Mouse (Mus musculus) heart, embryonic 16.5 days (tissue): ENCODE measurements at regions not wholly inside any gene's neighbourhood (a gene's known extent, or its start where the extent isn't known, plus 50 kb on each side); places are given as distances from the start of the nearest gene placed in this dataset.

Experiments
- ATAC-seq: fragments of 200-750 bp; cut with Nextera tagmentation; replicated peaks from 2 replicates; pipeline ENCODE4 v1.8.0; 2017; ENCODE audit warnings: moderate number of reproducible peaks; ENCODE audit not compliant: insufficient read depth, low FRiP score; ENCODE audit errors: extremely low read depth
- H3K27ac ChIP-seq: fragments of 300-500 bp; sonication (generic); 2 replicates; pipeline ENCODE4 v1.5.1; 2014; ENCODE audit warnings: mild to moderate bottlenecking, low read length, control low read depth, moderate library complexity
- H3K27me3 ChIP-seq: fragments of 300-500 bp; sonication (generic); 2 replicates; pipeline ENCODE4 v1.6.1; 2014; ENCODE audit warnings: low read length, mixed read lengths; ENCODE audit not compliant: control insufficient read depth, insufficient read depth
- H3K36me3 ChIP-seq: fragments of 300-500 bp; sonication (generic); 2 replicates; pipeline ENCODE4 v1.6.1; 2014; ENCODE audit not compliant: control insufficient read depth, insufficient read depth
- H3K4me1 ChIP-seq: fragments of 300-500 bp; sonication (generic); 2 replicates; pipeline ENCODE4 v1.6.1; 2014; ENCODE audit warnings: low read length, mixed read lengths; ENCODE audit not compliant: control insufficient read depth, insufficient read depth
- H3K4me2 ChIP-seq: fragments of 300-500 bp; sonication (generic); 2 replicates; pipeline ENCODE4 v1.6.1; 2014; ENCODE audit warnings: low read depth, mild to moderate bottlenecking, control low read depth, low read length
- H3K4me3 ChIP-seq: fragments of 300-500 bp; sonication (generic); 2 replicates; pipeline ENCODE4 v1.5.1; 2014; ENCODE audit warnings: mild to moderate bottlenecking, control low read depth, low read length
- H3K9ac ChIP-seq: fragments of 300-500 bp; sonication (generic); 2 replicates; pipeline ENCODE4 v1.6.1; 2014; ENCODE audit warnings: low read length, control low read depth
- H3K9me3 ChIP-seq: fragments of 300-500 bp; sonication (generic); replicated peaks from 2 replicates; pipeline ENCODE4 v1.6.1; 2016; ENCODE audit warnings: low read length; ENCODE audit not compliant: control insufficient read depth
- WGBS: fragments of 180-500 bp; shearing (Covaris S2); extraction: QIAGEN DNeasy Blood & Tissue Kit; methylation state at CpG from one replicate; pipeline ENCODE4 v1.1.7; 2014; 5-methylcytosine and 5-hydroxymethylcytosine counted together

GRCm38 (mm10) chr16:44660996-44661876, 62.9 kb upstream of the Nepro start:
- no peaks in the 10 kb centered on the region for H3K27me3 ChIP-seq
- H3K36me3 ChIP-seq = no peaks in the 10 kb centered on the region
- no peaks in the 10 kb centered on the region for H3K9me3 ChIP-seq
- no peak overlapping the region for H3K4me2 ChIP-seq
- no peak overlapping the region for H3K27ac ChIP-seq
- no peaks in the 10 kb centered on the region for H3K4me1 ChIP-seq
- no peak for ATAC-seq
- H3K4me3 ChIP-seq = no peak overlapping the region
- WGBS = 63% methylated on average over 4 of the region's 4 CpGs
- no peak overlapping the region for H3K9ac ChIP-seq

GRCm38 (mm10) chr16:44658306-44658705, 65.8 kb upstream of the Nepro start:
- H3K4me1 ChIP-seq = no peaks in the 10 kb centered on the region; the same call in 1 of the 2 replicates

GRCm38 (mm10) chr16:44656181-44656580, 67.9 kb upstream of the Nepro start:
- Histone ChIP-seq H3K27me3 (no peaks in the 10 kb centered on the region), H3K27ac (no peak overlapping the region), H3K4me3 (no peak overlapping the region), H3K9ac (no peak overlapping the region), H3K4me1 (no peaks in the 10 kb centered on the region; the same call in 1 of the 2 replicates), H3K36me3 (no peaks in the 10 kb centered on the region), H3K4me2 (no peak overlapping the region), H3K9me3 (no peaks in the 10 kb centered on the region)
- WGBS = 92% methylated on average over 1 of the region's 1 CpGs
- ATAC-seq = no peak

More at GRCm38 (mm10) chr16:44658306-44658705, 65.8 kb upstream of the Nepro start:
- H3K4me3 ChIP-seq = no peak overlapping the region
- WGBS = 54% methylated on average over 8 of the region's 8 CpGs
- no peak overlapping the region for H3K4me2 ChIP-seq
- H3K36me3 ChIP-seq = no peaks in the 10 kb centered on the region
- no peaks in the 10 kb centered on the region for H3K9me3 ChIP-seq
- no peak overlapping the region for H3K9ac ChIP-seq
- H3K27ac ChIP-seq = no peak overlapping the region
- no peak for ATAC-seq
- no peaks in the 10 kb centered on the region for H3K27me3 ChIP-seq

- Histone ChIP-seq H3K27me3 (no peaks in the 10 kb centered on the region), H3K4me2 (no peak overlapping the region), H3K27ac (no peak overlapping the region), H3K4me3 (no peak overlapping the region), H3K36me3 (no peaks in the 10 kb centered on the region), H3K9ac (no peak overlapping the region), H3K9me3 (no peaks in the 10 kb centered on the region), H3K4me1 (no peaks in the 10 kb centered on the region; the same call in 1 of the 2 replicates)
- WGBS = 45% methylated on average over 3 of the region's 3 CpGs
- no peak for ATAC-seq
Measured at GRCm38 (mm10) chr16:44655306-44655705, 68.8 kb upstream of the Nepro start.

GRCm38 (mm10) chr16:44648547-44649223, 75.4 kb upstream of the Nepro start:
- Histone ChIP-seq H3K9ac (no peak overlapping the region), H3K4me3 (no peak overlapping the region), H3K4me2 (no peak overlapping the region), H3K36me3 (no peaks in the 10 kb centered on the region), H3K27ac (peak overlapping the region; percentile 71), H3K4me1 (peaks cover 2% of the 10 kb centered on the region; the same call in 1 of the 2 replicates), H3K9me3 (no peaks in the 10 kb centered on the region), H3K27me3 (no peaks in the 10 kb centered on the region)
- WGBS = 44% methylated on average over 2 of the region's 2 CpGs
- ATAC-seq = no peak; the same call in 1 of the 2 replicates

- H3K4me1 ChIP-seq = peaks cover 2% of the 10 kb centered on the region; the same call in 1 of the 2 replicates
- no peak overlapping the region for H3K4me2 ChIP-seq
- H3K27ac ChIP-seq = no peak overlapping the region
- ATAC-seq = no peak; the same call in 1 of the 2 replicates
- H3K9ac ChIP-seq = no peak overlapping the region
- H3K27me3 ChIP-seq = no peaks in the 10 kb centered on the region
- no peak overlapping the region for H3K4me3 ChIP-seq
- 16% methylated on average over 4 of the region's 4 CpGs for WGBS
- H3K9me3 ChIP-seq = no peaks in the 10 kb centered on the region
- no peaks in the 10 kb centered on the region for H3K36me3 ChIP-seq
Measured at GRCm38 (mm10) chr16:44643992-44644391, 80.1 kb upstream of the Nepro start.

- 45% methylated on average over 3 of the region's 3 CpGs for WGBS
- Histone ChIP-seq H3K4me3 (no peak overlapping the region), H3K27ac (no peak overlapping the region), H3K4me2 (no peak overlapping the region), H3K4me1 (peaks cover 13% of the 10 kb centered on the region), H3K9ac (no peak overlapping the region), H3K9me3 (no peaks in the 10 kb centered on the region), H3K36me3 (no peaks in the 10 kb centered on the region), H3K27me3 (no peaks in the 10 kb centered on the region)
- no peak for ATAC-seq
Measured at GRCm38 (mm10) chr16:44637100-44637499, 78.4 kb upstream of the Boc start.

GRCm38 (mm10) chr16:44634486-44634885, 75.8 kb upstream of the Boc start:
- H3K4me1 ChIP-seq = peaks cover 21% of the 10 kb centered on the region
- WGBS = 89% methylated on average over 4 of the region's 4 CpGs
- H3K9me3 ChIP-seq = no peaks in the 10 kb centered on the region
- no peak overlapping the region for H3K27ac ChIP-seq
- no peak overlapping the region for H3K4me3 ChIP-seq
- no peaks in the 10 kb centered on the region for H3K27me3 ChIP-seq
- H3K9ac ChIP-seq = no peak overlapping the region
- no peaks in the 10 kb centered on the region for H3K36me3 ChIP-seq
- no peak for ATAC-seq
- no peak overlapping the region for H3K4me2 ChIP-seq
